Mouse (Mus musculus) intestine, embryonic 15.5 days (tissue): Measurements from ENCODE around the gene Prkd2. TPM values are rescaled to one million over a fixed set of nuclear protein-coding genes. Genes with fewer than 3 reads are reported as not detected.

Source experiments
- ATAC-seq: fragments of 200-750 bp; cut with Nextera tagmentation; 2 replicates; pipeline ENCODE4 v1.8.0; 2017; ENCODE audit warnings: moderate TSS enrichment, moderate library complexity
- H3K27ac ChIP-seq: fragments of 300-500 bp; sonication (generic); 2 replicates; pipeline ENCODE4 v1.5.1; 2015; ENCODE audit warnings: mild to moderate bottlenecking, inconsistent platforms
- H3K27me3 ChIP-seq: fragments of 300-500 bp; sonication (generic); replicated peaks from 2 replicates; pipeline ENCODE4 v1.6.1; 2015; ENCODE audit warnings: inconsistent platforms
- H3K36me3 ChIP-seq: fragments of 300-500 bp; sonication (generic); 2 replicates; pipeline ENCODE4 v1.6.1; 2015; ENCODE audit warnings: inconsistent platforms
- H3K4me1 ChIP-seq: fragments of 300-500 bp; sonication (generic); replicated peaks from 2 replicates; pipeline ENCODE4 v1.6.1; 2015; ENCODE audit warnings: inconsistent platforms
- H3K4me2 ChIP-seq: fragments of 300-500 bp; sonication (generic); replicated peaks from 2 replicates; pipeline ENCODE4 v1.6.1; 2015; ENCODE audit warnings: mild to moderate bottlenecking, inconsistent platforms
- H3K4me3 ChIP-seq: fragments of 300-500 bp; sonication (generic); replicated peaks from 2 replicates; pipeline ENCODE4 v1.5.1; 2015; ENCODE audit warnings: inconsistent platforms
- H3K9ac ChIP-seq: fragments of 300-500 bp; sonication (generic); 2 replicates; pipeline ENCODE4 v1.6.1; 2015; ENCODE audit warnings: inconsistent platforms
- H3K9me3 ChIP-seq: fragments of 300-500 bp; sonication (generic); 2 replicates; pipeline ENCODE4 v1.6.1; 2016; ENCODE audit warnings: inconsistent platforms
- WGBS: fragments of 180-500 bp; shearing (Covaris S2); methylation state at CpG from one replicate; pipeline ENCODE4 v1.1.7; 2015; 5-methylcytosine and 5-hydroxymethylcytosine counted together
- polyA plus RNA-seq: library from polyadenylated mRNA; unstranded; fragments of >200 nt; fragmentation: Nextera tagmentation; extraction: Ambion mirVana; gene quantifications from 2 replicates; pipeline ENCODE4 v1.2.1, GENCODE M21; 2015

The Prkd2 gene
- polyA plus RNA-seq, 1 experiment from 2014 or later: 9.7 TPM

DNA sequence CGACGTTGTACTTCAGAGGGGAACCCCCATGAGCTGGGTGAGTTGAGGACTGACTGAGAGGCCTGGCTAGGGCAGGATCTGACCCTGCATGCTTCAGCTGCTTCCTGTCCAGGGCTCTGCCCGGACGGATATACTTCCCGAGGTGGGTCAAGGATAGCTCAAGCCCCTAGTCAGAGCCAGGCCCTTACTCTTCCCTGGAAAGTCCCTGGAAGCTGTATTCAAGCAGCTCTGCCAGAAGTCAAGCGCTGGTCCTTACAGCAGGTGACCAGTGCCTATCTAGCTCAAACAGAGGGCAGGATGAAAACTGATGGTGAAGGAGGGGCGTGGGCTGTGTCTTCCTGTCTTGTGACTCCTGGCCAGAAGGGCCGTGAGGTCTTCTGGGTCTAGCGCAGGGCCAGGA, 12.3 kb upstream of the Prkd2 start:
- no peaks in the 10 kb centered on the region for H3K9me3 ChIP-seq
- H3K36me3 ChIP-seq: peaks cover 75% of the 10 kb centered on the region
- H3K4me3 ChIP-seq: no peak overlapping the region
- WGBS: 80% methylated on average over 9 of the region's 9 CpGs
- no peak overlapping the region for H3K9ac ChIP-seq
- H3K4me1 ChIP-seq: no peaks in the 10 kb centered on the region
- H3K27ac ChIP-seq: no peak overlapping the region
- no peak overlapping the region for H3K4me2 ChIP-seq
- no peak for ATAC-seq
- no peaks in the 10 kb centered on the region for H3K27me3 ChIP-seq

DNA sequence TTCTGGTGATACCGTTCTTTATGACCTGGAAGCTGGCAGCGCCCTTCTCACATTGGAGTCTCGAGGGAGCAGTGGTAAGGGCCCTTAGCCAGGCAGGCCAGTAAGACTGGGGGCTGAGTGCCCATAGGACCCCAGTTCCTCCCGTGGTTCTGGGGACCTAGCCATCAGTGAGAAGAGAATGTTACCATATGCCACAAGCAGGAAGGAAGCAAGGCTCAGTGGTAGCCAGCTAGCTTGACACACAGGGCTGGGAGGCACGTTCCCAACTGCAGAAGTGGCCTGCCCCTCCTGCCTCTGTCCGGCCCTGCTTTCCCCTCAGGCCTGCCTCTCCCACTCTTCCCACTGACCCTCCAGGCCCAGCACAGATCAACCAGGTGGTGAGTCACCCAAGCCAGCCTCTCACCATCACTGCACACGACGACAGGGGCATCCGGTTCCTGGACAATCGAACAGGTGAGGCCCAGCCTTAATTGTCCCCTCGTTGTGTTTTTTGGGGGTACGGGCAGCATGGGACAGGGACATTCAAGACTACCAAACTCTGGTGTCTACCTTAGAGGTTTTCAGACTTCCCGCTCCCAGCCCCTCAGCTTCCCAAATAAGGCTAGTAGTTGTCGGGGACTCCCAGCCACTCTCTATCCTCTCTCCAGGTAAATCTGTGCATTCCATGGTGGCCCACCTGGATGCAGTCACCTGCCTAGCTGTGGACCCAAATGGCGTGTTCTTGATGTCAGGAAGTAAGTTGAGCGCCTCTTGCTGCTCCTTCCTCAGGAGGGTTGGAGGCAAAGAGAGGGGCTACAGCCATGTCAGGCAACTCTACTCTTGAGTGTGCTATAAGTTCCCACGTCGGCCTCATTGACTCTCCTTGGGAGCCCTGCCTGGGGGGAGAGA, 4.5 kb upstream of the Prkd2 start:
- Histone ChIP-seq H3K27me3 (no peaks in the 10 kb centered on the region), H3K4me2 (no peak overlapping the region), H3K4me3 (no peak overlapping the region), H3K4me1 (peaks cover 10% of the 10 kb centered on the region; the same call in 1 of the 2 replicates), H3K27ac (no peak overlapping the region), H3K36me3 (peaks cover 51% of the 10 kb centered on the region), H3K9me3 (no peaks in the 10 kb centered on the region), H3K9ac (no peak overlapping the region)
- 92% methylated on average over 18 of the region's 18 CpGs for WGBS
- no peak for ATAC-seq

DNA sequence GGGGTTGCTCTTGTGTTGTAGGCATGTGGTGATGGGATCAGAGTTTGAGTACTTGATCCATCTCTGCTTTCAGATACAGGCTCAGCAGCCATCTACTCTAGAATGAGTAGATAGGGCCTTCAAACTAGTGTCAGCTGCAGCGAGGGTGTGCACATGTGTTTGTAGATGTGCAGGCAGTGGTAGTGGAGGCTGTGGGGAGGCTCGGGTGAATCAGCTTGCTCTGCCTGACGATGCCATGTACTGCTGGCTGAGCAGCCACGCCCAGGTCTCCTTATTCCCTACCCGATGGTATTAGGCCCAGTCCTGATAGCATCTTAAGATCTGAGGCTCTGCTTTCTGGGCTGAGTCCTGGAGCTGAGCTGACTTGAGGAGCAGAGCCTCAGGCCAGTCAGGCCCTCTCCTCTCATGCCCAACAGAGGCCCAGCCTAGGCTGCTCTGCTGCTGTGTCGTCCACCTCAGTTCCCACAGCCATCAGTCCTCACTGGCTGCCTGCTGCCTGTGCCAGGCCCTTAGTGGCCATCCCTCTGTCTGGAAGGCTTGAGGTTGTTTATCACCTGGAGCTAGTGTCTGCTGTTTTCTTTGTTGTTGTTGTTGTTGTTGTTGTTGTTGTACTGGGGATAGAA, 3.8 kb upstream of the Prkd2 start:
- Histone ChIP-seq H3K27ac (no peak overlapping the region), H3K9me3 (no peaks in the 10 kb centered on the region), H3K4me1 (peaks cover 15% of the 10 kb centered on the region), H3K36me3 (peaks cover 46% of the 10 kb centered on the region), H3K4me3 (no peak overlapping the region), H3K9ac (no peak overlapping the region), H3K27me3 (no peaks in the 10 kb centered on the region), H3K4me2 (no peak overlapping the region)
- 79% methylated on average over 6 of the region's 6 CpGs for WGBS
- no peak for ATAC-seq

DNA sequence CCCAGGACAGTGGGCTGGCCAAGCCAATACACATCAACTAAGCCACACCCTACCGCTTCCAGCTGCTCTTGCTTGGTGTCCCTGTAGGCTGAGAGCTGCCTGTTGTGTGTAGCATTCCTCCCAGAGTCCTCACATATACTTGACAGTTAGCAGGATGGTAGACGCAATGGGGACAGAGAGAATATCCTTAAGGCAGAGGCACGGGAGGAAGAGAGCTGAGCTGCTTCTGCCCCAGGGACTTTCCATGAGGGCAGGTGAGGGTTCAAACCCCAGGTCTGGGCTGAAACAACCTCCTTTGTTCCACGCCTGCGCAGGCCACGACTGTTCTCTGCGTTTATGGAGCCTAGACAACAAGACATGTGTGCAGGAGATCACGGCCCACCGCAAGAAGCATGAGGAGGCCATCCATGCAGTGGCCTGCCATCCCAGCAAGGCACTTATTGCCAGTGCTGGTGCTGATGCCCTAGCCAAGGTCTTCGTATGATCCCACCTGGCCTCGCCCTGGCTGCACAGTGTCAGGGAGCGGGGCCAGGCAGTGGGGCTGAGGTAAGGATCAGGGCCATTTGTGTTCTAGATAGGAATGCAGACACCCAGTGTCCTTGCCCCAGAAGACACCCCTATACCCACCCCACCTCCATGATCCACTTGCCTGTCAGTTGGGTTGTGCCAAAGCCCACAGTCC, 3.1 kb upstream of the Prkd2 start:
- Histone ChIP-seq H3K9me3 (no peaks in the 10 kb centered on the region), H3K27ac (no peak overlapping the region), H3K4me1 (peaks cover 21% of the 10 kb centered on the region), H3K36me3 (peaks cover 41% of the 10 kb centered on the region), H3K4me2 (no peak overlapping the region), H3K4me3 (no peak overlapping the region), H3K27me3 (no peaks in the 10 kb centered on the region), H3K9ac (no peak overlapping the region)
- no peak for ATAC-seq
- 92% methylated on average over 12 of the region's 12 CpGs for WGBS

DNA sequence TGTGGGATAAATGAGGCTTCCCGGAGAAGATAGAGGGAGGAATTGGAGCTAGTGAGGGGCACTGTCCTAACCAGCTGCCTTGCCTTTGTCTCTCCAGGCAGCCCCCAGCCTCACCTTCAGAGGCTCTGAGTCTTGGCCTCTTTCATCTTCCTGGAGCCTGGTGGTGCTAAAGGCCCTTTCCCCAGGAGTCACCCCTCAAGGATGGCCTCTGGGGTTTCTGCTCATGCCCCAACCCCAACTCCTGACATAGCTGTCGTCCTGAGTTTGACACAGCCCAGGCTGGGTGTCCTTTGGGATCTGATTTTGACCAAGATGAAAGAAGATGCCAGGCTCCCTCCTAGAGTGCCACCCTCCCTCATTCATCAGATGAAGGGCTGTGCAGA, 2.6 kb upstream of the Prkd2 start:
- no peak overlapping the region for H3K9ac ChIP-seq

DNA sequence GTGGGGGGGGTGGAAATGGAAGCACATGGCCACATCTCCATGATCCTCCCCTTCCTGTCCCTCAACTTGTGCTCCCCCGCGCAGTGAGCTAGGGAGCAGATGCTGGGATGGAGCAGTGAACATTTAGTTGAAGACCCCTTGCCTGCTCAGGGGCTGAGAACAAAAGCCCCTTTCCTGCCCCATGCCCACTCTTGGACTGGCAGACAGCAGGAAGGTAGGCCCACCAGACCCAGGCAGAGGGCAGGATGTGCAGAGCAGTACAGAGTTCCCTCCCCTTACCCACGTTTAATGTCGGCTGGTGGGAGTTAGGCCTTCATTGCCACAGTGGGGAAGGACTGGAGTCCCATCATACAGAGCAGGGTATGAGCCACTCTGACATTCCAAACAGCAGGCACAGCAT, 1.6 kb upstream of the Prkd2 start:
- Histone ChIP-seq H3K9ac (no peak overlapping the region), H3K27me3 (no peaks in the 10 kb centered on the region), H3K9me3 (no peaks in the 10 kb centered on the region), H3K4me1 (peaks cover 29% of the 10 kb centered on the region), H3K4me3 (no peak overlapping the region), H3K4me2 (0 out of 2 replicates have a peak overlapping the region, but pooled peaks have one; percentile 11), H3K36me3 (peaks cover 35% of the 10 kb centered on the region), H3K27ac (peak overlapping the region; percentile 73)
- 82% methylated on average over 4 of the region's 4 CpGs for WGBS
- no peak for ATAC-seq

More for the DNA sequence above, 2.6 kb upstream of the Prkd2 start:
- 89% methylated on average over 2 of the region's 2 CpGs for WGBS
- H3K4me3 ChIP-seq: no peak overlapping the region
- H3K4me1 ChIP-seq: peaks cover 24% of the 10 kb centered on the region
- H3K27ac ChIP-seq: no peak overlapping the region
- no peaks in the 10 kb centered on the region for H3K27me3 ChIP-seq
- no peak overlapping the region for H3K4me2 ChIP-seq
- H3K9me3 ChIP-seq: no peaks in the 10 kb centered on the region
- ATAC-seq: no peak
- peaks cover 35% of the 10 kb centered on the region for H3K36me3 ChIP-seq

DNA sequence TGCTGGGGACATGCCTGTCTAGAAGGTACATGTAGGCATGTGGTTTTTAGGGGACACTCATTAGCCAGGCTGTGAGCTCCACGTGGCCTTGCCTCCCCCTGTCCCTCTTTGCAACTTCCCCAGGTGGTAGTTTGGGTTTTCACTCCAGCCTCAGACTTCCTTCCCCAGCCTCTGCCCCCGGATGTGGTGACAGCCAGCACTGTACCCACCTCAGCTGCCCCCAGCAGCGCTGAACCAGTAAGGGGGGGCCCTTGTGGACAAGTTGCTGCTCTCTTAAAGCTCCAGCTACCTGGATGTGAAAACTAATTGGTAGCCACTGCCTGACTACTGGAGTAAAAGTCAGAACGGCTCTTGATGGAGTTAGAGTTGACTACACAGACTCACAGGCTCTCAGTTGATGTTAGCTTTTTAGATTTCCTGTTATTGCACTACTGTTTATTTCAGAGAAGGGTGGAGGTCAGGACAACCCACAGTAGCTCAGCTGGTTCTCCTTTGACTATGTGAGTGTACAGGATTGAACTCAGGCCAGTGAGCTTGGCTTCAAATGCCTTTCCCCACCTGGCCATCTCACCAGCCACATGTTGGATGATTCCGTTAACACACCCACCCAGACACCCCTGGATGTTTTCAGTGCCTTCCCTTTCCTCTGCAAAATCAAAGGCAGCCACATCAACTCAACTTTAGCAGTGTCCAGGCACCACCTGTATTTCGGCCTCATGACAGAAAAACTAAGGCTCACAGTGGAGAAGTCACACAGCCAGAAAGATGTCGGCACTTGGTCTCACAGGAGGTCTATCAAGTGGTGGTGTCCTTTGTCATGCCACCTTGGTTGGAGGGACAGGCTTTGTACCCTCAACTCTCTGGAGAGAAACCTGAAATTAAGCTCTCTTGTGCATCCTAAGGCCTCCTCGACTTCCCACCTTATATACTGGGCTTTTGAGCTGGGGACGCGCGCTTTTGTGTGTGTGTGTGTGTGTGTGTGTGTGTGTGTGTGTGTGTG, 841 bp upstream of the Prkd2 start:
- H3K9ac ChIP-seq: no peak overlapping the region
- H3K27ac ChIP-seq: peak overlapping the region; percentile 73
- peak overlapping the region; percentile 99 for H3K4me2 ChIP-seq
- H3K4me3 ChIP-seq: peak overlapping the region; percentile 55
- H3K4me1 ChIP-seq: peaks cover 29% of the 10 kb centered on the region
- ATAC-seq: peak; percentile 7
- H3K9me3 ChIP-seq: no peaks in the 10 kb centered on the region
- peaks cover 35% of the 10 kb centered on the region for H3K36me3 ChIP-seq
- 41% methylated on average over 11 of the region's 11 CpGs for WGBS
- H3K27me3 ChIP-seq: no peaks in the 10 kb centered on the region

DNA sequence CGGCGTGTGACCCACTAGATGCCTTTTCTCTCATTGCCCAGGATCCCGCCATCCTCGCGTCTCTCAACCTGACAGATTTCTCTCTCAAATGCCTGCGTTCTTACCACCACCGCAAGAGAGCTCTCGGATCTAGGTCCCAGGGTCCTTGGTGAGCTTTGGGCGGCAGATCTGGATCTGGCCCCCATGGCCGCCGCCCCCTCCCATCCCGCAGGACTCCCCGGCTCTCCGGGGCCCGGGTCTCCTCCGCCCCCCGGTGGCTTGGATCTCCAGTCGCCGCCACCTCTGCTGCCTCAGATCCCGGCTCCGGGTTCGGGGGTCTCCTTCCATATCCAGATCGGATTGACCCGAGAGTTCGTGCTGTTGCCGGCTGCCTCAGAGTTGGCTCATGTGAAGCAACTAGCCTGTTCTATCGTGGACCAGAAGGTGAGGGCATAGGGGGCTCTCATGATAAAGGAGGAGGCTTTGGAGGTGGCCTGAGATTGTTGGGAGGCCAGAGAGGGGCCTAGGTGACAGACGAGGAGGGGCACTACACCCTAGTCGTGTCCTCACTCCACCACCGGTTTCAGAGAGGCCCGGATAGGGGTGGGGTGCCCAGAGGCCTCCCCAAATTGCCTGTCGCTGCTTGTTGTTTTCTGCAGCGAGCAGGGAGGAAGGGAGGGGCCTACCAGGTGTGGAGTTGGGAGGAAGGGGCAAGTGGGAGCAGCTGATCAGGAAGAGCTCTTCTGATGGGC, 904 bp downstream of the Prkd2 start:
- Histone ChIP-seq H3K9ac (peak overlapping the region; percentile 71), H3K9me3 (no peaks in the 10 kb centered on the region), H3K4me3 (peak overlapping the region; percentile 55), H3K36me3 (peaks cover 19% of the 10 kb centered on the region), H3K4me2 (peak overlapping the region; percentile 99), H3K4me1 (peaks cover 29% of the 10 kb centered on the region), H3K27ac (peak overlapping the region; percentile 78), H3K27me3 (no peaks in the 10 kb centered on the region)
- WGBS: 3% methylated on average over 33 of the region's 33 CpGs
- 0 out of 2 replicates have a peak, but pooled peaks have one; percentile 8 for ATAC-seq

DNA sequence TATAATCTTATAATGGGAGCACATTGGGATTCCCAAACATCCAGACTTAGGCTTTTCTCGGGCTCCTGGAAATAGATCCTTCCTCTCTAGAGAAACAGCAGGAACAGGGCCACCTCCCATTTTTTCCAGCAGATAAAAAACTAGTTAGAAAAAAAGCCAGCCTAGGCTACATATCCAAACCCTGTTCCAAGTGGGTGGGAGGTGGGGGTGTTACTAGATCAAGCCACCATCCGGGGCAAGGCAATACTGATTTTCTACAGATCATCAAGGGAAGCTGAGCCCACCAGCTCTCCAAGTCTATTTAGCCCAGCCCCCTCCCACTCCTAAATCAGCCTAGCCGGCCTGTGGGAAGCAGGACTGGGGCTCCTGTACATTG, 2.0 kb downstream of the Prkd2 start:
- ATAC-seq: no peak
- Histone ChIP-seq H3K4me3 (peak overlapping the region; percentile 55), H3K9ac (peak overlapping the region; percentile 49), H3K36me3 (peaks cover 15% of the 10 kb centered on the region), H3K27ac (peak overlapping the region; percentile 66), H3K27me3 (no peaks in the 10 kb centered on the region), H3K9me3 (no peaks in the 10 kb centered on the region), H3K4me2 (peak overlapping the region; percentile 99), H3K4me1 (peaks cover 29% of the 10 kb centered on the region)
- WGBS: 52% methylated on average over 3 of the region's 3 CpGs

DNA sequence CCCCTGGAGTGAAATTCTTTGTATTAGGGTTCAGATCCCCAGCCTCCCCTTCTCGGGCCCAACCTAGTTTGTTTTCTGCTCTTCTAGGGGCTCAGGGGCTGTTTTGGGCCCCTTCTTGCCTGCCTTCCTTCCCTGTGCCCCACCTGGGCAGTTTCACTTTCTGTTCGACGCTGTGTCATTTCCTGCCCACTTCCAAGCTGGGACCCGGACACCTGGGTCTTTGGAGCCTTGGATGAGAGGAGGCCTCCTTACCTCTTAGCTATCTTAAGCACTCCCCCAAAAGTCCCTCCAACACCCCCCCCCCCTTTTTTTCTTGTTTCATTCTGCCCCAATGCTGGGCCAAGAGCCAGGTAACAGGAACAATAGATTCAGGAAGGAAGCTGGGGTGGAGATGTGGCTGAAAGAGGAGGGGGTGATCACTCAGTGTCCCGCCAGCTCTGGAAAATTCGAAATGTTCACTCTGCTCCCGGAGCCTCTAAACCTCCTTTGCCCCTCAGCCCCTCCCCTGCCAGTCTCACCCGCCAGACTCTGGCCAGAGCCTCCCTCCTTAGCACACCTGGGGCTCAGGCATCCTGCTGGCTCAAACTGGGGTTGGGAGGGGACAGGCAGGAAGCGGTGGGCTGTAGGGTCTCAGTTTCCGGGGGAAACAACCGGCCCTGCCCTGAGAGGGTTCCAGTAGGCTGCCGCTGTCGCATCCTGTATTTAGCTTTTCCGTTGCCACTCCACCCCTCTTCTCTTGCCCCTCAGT, 2.5 kb downstream of the Prkd2 start:
- Histone ChIP-seq H3K27ac (peak overlapping the region; percentile 66), H3K4me1 (peaks cover 29% of the 10 kb centered on the region), H3K36me3 (peaks cover 14% of the 10 kb centered on the region), H3K9me3 (no peaks in the 10 kb centered on the region), H3K4me3 (peak overlapping the region; percentile 55), H3K27me3 (no peaks in the 10 kb centered on the region), H3K9ac (peak overlapping the region; percentile 49), H3K4me2 (peak overlapping the region; percentile 99)
- WGBS: 30% methylated on average over 14 of the region's 14 CpGs
- ATAC-seq: peak; percentile 16; the same call in 1 of the 2 replicates
